Mouse (Mus musculus) cerebellum, adult 8-10 months (tissue): ENCODE measurements around the gene Gipc1.
A peak's percentile ranks its signal among the peaks of the same experiment; 100 is the strongest.

Experiments
- DNase-seq: peaks from one replicate; pipeline ENCODE4 v3.0.0; 2022

Gene Gipc1

GRCm38 (mm10) chr8:83652030-83652743 is at the start of gene Gipc1:
Gene Gipc1, plus strand, starts transcription at chr8:83652677.
- DNase-seq: peak; percentile 96

DNA sequence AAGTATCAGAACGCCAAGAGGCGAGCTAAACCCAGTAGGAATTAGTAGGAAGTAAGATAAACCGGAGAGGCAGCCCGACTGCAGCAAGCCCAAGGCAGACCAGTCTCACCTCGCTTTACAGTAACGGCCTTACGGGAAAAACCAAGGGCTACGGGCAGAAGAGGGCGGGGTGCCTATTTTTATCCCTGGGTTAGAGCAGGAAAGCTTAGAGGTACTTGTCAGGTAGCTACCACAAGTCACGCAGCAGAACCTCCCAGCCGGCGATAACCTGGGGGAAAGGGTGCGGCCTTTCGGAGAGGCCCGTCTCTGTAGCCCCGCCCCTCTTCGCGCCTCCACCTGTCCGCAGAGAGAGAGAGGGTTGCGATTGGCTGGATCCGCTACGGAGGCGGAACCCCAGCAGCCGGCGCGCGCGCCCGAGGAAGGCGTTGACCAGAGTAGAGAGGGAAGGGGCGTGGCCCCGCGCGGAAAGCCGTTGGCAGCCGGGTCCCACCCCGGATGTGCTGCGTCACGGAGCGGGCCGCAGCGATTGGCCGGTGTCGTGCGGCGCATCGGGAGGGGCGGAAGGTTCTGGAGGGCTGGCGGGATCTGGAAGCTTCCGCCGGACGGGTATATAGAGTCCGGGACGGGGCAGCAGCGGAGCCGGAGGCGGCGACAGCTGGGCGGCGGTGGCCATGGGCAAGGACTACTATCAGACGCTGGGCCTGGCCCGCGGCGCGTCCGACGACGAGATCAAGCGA is 44.6 kb upstream of the Gipc1 start, which contains the start of the genes Tecr and Dnajb1:
Gene Tecr (minus strand): TSS at position 311 of the 737 bp plus-strand sequence.
Gene Dnajb1 (plus strand): TSS at position 533 of the 737 bp plus-strand sequence.
- peak; percentile 99 for DNase-seq

GRCm38 (mm10) chr8:83608398-83608829 is 44.1 kb upstream of the Gipc1 start:
- no peak for DNase-seq

DNA sequence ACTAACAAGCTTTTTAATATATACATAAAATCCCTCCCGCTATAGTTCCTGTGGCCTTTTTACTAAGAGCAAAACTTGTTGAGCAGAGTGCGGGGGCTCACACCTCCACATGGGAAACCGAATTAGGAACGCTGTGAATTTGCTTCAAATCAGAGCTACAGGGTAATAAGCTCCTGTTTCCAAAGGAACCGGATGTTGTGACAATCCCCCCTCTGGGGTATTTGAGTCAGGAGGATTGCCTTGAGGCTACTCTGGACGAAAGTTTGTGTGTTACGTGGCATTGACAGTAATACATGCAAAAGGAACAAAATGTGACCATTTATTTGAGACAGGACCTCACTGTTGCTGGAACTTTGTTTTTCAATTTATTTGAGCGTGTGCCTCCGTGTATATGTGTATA is 43.4 kb upstream of the Gipc1 start:
- DNase-seq: no peak

- DNase-seq: no peak
These were observed 42.8 kb upstream of the Gipc1 start for GRCm38 (mm10) chr8:83609547-83610180.

DNA sequence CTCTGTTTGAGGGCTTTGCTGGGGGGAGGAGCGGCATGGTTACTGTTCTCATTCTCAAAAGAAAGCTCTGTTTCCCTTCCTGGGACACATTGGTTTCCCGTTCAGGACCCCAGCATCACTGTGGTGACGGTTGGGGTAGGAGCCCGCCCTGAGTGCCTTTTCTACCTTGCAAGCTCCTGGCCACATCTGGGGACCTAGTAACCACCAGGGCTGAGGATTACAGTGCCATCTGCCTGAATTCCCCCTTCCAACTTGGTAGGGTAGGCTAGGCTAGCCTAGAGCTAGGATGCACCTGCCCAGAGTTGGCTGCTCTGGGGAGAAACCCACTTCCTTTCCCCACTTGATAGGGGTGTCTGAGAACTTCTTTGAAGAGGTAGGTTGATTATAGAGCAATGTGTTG is 40.6 kb upstream of the Gipc1 start:
- DNase-seq: no peak

DNA sequence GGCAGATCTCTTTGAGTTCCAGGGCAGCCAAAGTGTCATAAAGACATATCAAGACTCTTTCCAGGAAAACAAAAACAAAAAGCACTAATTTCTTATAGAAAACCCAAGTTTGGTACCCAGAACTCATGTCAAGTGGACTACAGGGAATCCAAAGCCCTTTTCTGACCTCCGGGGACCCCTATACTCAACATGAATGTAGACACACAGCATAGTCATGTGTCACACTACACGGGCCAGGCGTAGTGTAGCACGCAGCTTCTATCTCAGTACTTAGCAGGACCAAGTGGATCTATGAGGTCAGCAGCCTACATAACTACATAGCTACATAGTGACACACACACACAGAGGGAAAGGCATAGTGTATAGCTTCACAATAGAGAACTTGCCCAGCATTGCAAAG is 38.8 kb upstream of the Gipc1 start:
- no peak for DNase-seq

DNA sequence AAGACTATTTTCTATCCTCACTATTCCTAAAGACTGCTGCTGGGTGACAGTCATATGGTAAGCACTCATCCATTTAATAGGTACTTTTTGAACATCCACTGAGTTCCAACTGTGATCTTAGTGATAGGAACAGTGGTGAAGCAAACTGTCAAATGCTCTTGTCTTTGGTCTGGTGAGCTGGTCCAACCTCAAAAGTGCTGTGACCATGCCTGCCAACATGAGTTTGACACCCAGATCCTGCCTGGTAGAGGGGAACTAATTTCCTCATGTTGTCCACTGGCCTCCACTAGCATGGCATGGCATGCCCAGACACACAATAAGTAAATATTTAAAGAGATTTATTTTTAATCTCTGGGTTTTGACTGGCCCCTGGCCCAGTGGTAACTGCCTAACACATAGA is 35.9 kb upstream of the Gipc1 start:
- DNase-seq: no peak

DNA sequence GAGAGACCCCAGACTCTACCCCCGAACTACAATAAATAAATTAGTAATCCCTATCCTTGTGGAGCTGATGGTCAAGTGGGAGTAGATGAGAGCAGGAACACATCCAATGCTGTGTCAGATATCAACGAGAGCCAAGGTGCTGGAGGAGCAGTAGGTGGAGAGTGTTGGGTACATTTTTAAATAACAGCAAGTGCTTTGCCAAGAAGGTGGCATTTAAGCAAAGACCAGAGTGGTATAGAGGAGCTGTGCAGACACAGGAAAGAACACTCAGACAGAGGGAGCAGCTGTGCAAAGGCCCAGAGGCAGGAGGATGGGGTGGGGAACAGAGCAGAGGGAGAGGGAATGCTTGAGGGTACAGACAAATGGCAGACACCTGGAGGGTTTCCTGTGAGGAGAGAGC is 35.4 kb upstream of the Gipc1 start:
- no peak for DNase-seq

DNA sequence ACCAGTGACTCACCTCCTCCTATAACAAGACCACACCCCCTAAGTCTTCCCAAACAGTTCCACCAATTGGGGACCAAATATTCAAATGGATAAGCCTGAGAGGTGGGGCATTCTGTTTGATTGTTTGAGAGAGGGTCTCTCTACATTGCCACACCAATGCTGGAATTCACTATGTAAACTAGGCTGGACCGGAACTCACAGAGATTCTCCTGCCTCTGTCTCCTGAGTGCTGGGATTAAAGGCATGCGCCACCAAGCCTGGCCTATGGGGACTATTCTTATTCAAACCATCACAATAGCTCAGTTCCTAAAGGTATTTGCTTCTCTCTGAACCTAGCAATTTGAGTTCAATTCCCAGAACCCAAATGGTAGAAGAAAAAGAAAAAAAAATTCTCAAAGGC is 33.9 kb upstream of the Gipc1 start:
- DNase-seq: no peak

GRCm38 (mm10) chr8:83619568-83620285 is 32.8 kb upstream of the Gipc1 start:
- DNase-seq: no peak

DNA sequence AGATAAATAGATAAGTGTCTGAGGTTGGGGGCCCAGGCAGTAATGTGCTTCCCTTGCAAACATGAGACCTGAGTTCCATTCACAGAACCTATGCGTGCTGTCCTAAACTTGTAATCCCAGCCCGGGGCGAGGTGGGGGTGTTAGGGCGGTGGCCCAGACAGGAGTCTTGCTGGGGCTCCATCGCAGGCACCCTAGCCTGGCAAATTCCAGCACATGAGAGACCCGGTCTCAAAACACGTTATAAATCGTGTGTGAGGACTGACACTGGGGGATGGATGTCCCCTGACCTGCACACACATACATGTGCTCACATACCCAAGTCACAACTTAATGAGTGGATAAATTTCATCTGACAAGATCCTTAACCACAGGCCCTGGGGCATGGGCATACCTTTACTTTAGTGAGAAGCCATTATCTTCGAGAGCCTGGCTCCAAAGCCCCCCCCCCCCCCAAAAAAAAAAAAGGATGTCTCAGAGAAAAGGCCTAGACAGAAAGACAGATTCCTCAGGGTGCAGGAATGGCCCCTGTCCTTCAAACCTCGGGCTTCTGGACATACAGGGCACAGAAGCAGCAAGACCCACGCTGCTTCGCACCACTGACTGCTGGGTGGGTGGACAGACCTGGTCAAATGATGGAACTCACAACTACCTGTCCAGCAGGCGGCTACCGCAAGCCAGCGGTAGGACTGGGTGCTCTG is 30.6 kb upstream of the Gipc1 start:
- no peak for DNase-seq

- peak; percentile 95 for DNase-seq
These were observed 30.0 kb upstream of the Gipc1 start for GRCm38 (mm10) chr8:83622389-83622989.

- no peak for DNase-seq
These were observed 28.9 kb upstream of the Gipc1 start for GRCm38 (mm10) chr8:83623549-83623948.

- no peak for DNase-seq
These were observed 27.7 kb upstream of the Gipc1 start for GRCm38 (mm10) chr8:83624739-83625138.

- DNase-seq: no peak
These were observed 26.7 kb upstream of the Gipc1 start for GRCm38 (mm10) chr8:83625676-83626299.

- DNase-seq: no peak
These were observed 20.3 kb upstream of the Gipc1 start for GRCm38 (mm10) chr8:83632083-83632707.

GRCm38 (mm10) chr8:83638856-83639255 is 13.6 kb upstream of the Gipc1 start:
- DNase-seq: no peak

GRCm38 (mm10) chr8:83639649-83640048 is 12.8 kb upstream of the Gipc1 start:
- no peak for DNase-seq

DNA sequence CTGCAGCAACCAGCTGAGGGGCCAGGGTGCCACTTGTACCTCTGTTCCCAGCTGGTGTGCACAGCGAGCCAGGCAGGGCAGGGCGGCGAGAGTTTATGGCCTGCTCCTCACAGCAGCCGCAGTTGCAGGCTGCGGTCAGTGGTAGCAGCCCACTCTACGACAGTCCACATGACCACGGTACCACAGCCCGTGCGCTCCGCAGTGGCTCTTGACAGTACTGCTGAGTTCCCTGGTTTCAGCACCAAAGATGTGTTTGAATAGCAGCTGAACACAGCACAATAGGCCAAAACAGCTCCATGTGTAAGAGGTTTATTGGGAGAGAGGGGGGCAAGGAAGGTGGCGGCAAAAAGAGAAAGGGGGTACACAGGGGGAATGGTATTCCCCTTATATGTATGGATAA is 5.0 kb upstream of the Gipc1 start:
- no peak for DNase-seq

GRCm38 (mm10) chr8:83648031-83648430 is 4.4 kb upstream of the Gipc1 start:
- DNase-seq: no peak
